Mouse (Mus musculus) liver, embryonic 11.5 days (tissue): ENCODE results near the gene Fam81a. TPM values are rescaled to one million over a fixed set of nuclear protein-coding genes. Genes with fewer than 3 reads are reported as not detected.

ENCODE experiments used
- ATAC-seq: fragments of 200-750 bp; cut with Nextera tagmentation; replicated peaks from 2 replicates; pipeline ENCODE4 v1.8.0; 2017; ENCODE audit warnings: moderate number of reproducible peaks, mild to moderate bottlenecking, moderate TSS enrichment, moderate library complexity; ENCODE audit not compliant: low FRiP score
- DNase-seq: peaks from one replicate; pipeline ENCODE4 v3.0.0-alpha.2; 2017; ENCODE audit warnings: low spot score
- H3K27ac ChIP-seq: fragments of 300-500 bp; sonication (generic); 2 replicates; pipeline ENCODE4 v1.5.1; 2014; ENCODE audit warnings: mild to moderate bottlenecking, low read depth, low read length, control low read depth
- H3K27me3 ChIP-seq: fragments of 300-500 bp; sonication (generic); replicated peaks from 2 replicates; pipeline ENCODE4 v1.6.1; 2014; ENCODE audit warnings: low read length, mixed read lengths; ENCODE audit not compliant: control insufficient read depth, insufficient read depth
- H3K36me3 ChIP-seq: fragments of 300-500 bp; sonication (generic); 2 replicates; pipeline ENCODE4 v1.6.1; 2014; ENCODE audit warnings: mild to moderate bottlenecking, low read length, moderate library complexity, mixed read lengths; ENCODE audit not compliant: control insufficient read depth, insufficient read depth
- H3K4me1 ChIP-seq: fragments of 300-500 bp; sonication (generic); replicated peaks from 2 replicates; pipeline ENCODE4 v1.6.1; 2014; ENCODE audit warnings: low read length, mixed read lengths; ENCODE audit not compliant: control insufficient read depth, insufficient read depth
- H3K4me2 ChIP-seq: fragments of 300-500 bp; sonication (generic); 2 replicates; pipeline ENCODE4 v1.6.1; 2014; ENCODE audit warnings: mild to moderate bottlenecking, control low read depth, moderate library complexity
- H3K4me3 ChIP-seq: fragments of 300-500 bp; sonication (generic); 2 replicates; pipeline ENCODE4 v1.5.1; 2014; ENCODE audit warnings: low read depth, low read length, control low read depth
- H3K9ac ChIP-seq: fragments of 300-500 bp; sonication (generic); 2 replicates; pipeline ENCODE4 v1.6.1; 2014; ENCODE audit warnings: low read depth, low read length, control low read depth
- H3K9me3 ChIP-seq: fragments of 300-500 bp; sonication (generic); 2 replicates; pipeline ENCODE4 v1.6.1; 2016; ENCODE audit warnings: low read length, inconsistent platforms, mixed read lengths; ENCODE audit not compliant: control insufficient read depth
- WGBS: fragments of 180-500 bp; shearing (Covaris S2); extraction: QIAGEN DNeasy Blood & Tissue Kit; methylation state at CpG from one replicate; pipeline ENCODE4 v1.1.7; 2014; 5-methylcytosine and 5-hydroxymethylcytosine counted together
- polyA plus RNA-seq: library from polyadenylated mRNA; unstranded; fragments of >200 nt; fragmentation: Nextera tagmentation; extraction: Ambion mirVana; gene quantifications from 2 replicates; pipeline ENCODE4 v1.2.1, GENCODE M21; 2014

Fam81a gene
- polyA plus RNA-seq, 1 experiment from 2014 or later: 1.6 TPM

DNA sequence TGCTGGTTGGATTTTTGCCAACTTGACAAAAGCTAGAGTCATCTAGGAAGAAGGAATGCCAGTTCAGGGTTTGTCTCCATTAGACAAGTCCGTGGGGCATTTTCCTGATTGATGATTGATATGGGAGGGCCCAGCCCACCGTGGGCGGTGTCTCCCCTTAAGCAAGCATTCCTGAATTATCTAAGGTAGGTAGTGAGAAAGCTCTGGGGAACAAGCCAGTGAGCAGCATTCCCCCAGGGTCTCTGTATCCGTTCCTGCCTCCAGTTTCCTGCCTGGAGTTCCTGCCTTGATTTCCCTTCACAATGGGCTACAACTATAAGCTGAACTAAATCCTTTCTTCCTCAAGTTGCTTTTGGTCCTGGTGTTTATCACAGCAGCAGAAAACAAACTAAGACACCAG lies 3.1 kb upstream of the Fam81a start:
- no peak overlapping the region for H3K4me2 ChIP-seq
- no peak overlapping the region for H3K27ac ChIP-seq
- DNase-seq (no peak), ATAC-seq (no peak)
- H3K27me3 ChIP-seq: peaks cover 23% of the 10 kb centered on the region
- no peak overlapping the region for H3K4me3 ChIP-seq
- 71% methylated on average over 4 of the region's 4 CpGs for WGBS
- H3K9me3 ChIP-seq: no peaks in the 10 kb centered on the region
- no peaks in the 10 kb centered on the region for H3K36me3 ChIP-seq
- no peak overlapping the region for H3K9ac ChIP-seq
- H3K4me1 ChIP-seq: no peaks in the 10 kb centered on the region

- ATAC-seq: no peak
These were observed 966 bp upstream of the Fam81a start for GRCm38 (mm10) chr9:70143326-70143725.

DNA sequence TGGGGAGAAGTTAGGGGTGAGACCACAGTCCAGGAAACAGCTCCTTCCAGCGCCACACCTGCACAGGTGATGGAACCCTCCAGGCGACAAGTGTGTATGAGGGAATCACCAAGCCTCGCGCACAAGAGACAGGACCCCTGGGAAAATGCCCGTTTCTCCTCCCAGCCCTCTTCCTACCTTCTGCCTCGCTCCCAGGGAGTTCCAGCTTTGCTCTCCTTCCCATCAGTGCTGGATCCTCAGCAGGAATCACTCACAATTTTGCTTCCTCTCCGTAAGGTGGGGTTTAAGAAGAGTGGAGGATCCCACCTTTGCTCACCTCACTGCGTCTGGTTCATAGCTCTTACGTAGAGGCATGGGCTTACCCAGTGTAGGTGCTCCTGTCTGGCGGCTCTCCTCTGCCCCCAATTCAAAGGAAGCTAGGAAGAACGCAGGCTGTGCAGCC lies 454 bp downstream of the Fam81a start:
- Histone ChIP-seq H3K36me3 (no peaks in the 10 kb centered on the region), H3K4me3 (peak overlapping the region; percentile 45), H3K4me2 (peak overlapping the region; percentile 71), H3K9ac (no peak overlapping the region), H3K27me3 (peaks cover 24% of the 10 kb centered on the region), H3K27ac (no peak overlapping the region), H3K9me3 (no peaks in the 10 kb centered on the region), H3K4me1 (no peaks in the 10 kb centered on the region)
- no peak for DNase-seq
- no peak for ATAC-seq
- WGBS: 15% methylated on average over 11 of the region's 11 CpGs

More at GRCm38 (mm10) chr9:70143326-70143725, 966 bp upstream of the Fam81a start:
- Histone ChIP-seq H3K27me3 (peaks cover 24% of the 10 kb centered on the region), H3K9me3 (no peaks in the 10 kb centered on the region), H3K4me3 (no peak overlapping the region), H3K4me1 (no peaks in the 10 kb centered on the region), H3K27ac (no peak overlapping the region), H3K4me2 (no peak overlapping the region), H3K36me3 (no peaks in the 10 kb centered on the region), H3K9ac (no peak overlapping the region)
- WGBS: 75% methylated on average over 8 of the region's 8 CpGs
- DNase-seq: no peak

DNA sequence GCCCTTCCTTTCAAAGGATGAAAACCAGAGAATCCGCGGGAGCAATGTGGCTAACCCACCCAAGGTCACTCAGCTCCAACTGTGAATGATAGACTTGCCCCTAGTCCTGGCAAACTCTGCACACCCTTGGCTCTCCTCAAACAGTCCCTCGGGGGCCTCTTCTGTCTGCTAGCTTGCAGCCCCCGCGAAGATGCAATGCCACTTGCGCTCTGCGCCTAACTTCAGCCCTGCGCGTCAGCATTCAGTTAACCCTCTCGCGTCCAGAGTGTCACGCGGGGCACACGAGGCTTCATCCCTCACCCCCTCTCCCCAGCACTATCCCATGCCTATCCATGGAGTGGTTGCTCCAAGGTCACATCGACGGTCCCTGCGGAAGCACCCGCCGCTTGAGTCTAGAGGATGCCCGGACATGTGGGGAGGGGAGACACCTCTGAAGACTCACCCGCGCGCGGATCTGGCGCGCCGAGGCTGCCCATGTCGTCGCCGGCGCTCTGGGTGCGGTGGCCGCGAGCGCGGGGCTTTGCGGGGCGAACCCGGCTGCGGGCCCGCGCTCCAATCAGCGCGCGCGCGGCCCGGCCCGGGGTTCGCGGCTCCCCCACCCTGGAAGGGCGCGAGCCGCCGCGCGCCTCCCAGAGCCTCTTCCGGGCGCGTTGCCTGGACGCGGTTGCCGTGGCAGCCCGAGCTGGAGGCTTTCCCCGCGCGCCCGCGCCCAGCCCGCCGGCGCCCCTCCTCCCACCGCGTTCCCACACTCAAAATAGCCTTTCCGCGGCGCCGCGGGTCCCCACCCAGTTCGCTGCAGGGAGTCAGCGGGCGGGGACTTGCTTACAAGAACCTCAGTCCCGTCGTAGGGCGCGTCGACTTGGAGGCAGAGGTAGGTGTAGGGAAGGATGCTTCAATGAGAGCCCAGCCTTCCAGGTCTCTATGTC lies 1.2 kb downstream of the Fam81a start:
- no peak; the same call in 1 of the 2 replicates for ATAC-seq
- H3K9ac ChIP-seq: 0 out of 2 replicates have a peak overlapping the region, but pooled peaks have one; percentile 12

GRCm38 (mm10) chr9:70140340-70140739 lies 2.0 kb downstream of the Fam81a start:
- ATAC-seq: no peak
- Histone ChIP-seq H3K4me2 (peak overlapping the region; percentile 71; the same call in 1 of the 2 replicates), H3K36me3 (no peaks in the 10 kb centered on the region), H3K9me3 (no peaks in the 10 kb centered on the region), H3K27me3 (peaks cover 24% of the 10 kb centered on the region), H3K27ac (no peak overlapping the region), H3K4me3 (peak overlapping the region; percentile 45), H3K9ac (no peak overlapping the region), H3K4me1 (no peaks in the 10 kb centered on the region)
- 68% methylated on average over 4 of the region's 4 CpGs for WGBS
- no peak for DNase-seq

More for the DNA sequence above, 1.2 kb downstream of the Fam81a start:
- no peaks in the 10 kb centered on the region for H3K9me3 ChIP-seq
- H3K4me1 ChIP-seq: no peaks in the 10 kb centered on the region
- under 1% methylated on average over 78 of the region's 87 CpGs for WGBS
- no peaks in the 10 kb centered on the region for H3K36me3 ChIP-seq
- H3K27ac ChIP-seq: no peak overlapping the region
- DNase-seq: no peak
- peaks cover 24% of the 10 kb centered on the region for H3K27me3 ChIP-seq
- peak overlapping the region; percentile 45 for H3K4me3 ChIP-seq
- H3K4me2 ChIP-seq: peak overlapping the region; percentile 71

DNA sequence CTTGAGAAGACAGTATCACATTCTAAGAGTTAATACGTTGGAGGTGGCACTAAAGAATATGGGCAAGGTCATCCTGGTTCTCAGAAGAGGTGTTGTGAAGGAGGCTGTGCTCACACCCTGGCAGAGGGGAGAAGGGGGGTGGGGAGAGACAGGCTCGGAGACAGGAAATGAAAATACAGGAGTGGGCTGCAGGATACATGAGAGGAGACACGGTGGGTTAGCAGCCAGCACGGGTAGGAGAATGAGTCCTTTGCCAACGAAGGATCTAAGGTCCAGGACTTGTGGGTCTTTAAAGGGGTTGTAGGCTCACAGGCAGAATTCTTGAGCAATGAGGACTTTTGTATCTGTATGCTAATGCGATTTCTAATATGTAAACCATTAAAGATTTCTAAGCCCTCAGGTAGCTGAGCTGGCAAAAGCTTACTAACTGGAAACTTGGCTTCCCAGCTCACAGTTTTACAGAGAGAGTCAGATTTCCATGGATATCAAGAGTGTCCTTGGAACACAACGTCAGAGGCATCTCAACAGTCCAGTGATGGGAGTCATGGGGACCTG lies 3.0 kb downstream of the Fam81a start:
- H3K9me3 ChIP-seq: no peaks in the 10 kb centered on the region
- WGBS: 41% methylated on average over 7 of the region's 7 CpGs
- H3K27me3 ChIP-seq: peaks cover 24% of the 10 kb centered on the region
- H3K9ac ChIP-seq: no peak overlapping the region
- no peaks in the 10 kb centered on the region for H3K4me1 ChIP-seq
- H3K27ac ChIP-seq: no peak overlapping the region; the same call in 1 of the 2 replicates
- no peaks in the 10 kb centered on the region for H3K36me3 ChIP-seq
- ATAC-seq (no peak), DNase-seq (no peak)
- H3K4me3 ChIP-seq: no peak overlapping the region
- no peak overlapping the region for H3K4me2 ChIP-seq

DNA sequence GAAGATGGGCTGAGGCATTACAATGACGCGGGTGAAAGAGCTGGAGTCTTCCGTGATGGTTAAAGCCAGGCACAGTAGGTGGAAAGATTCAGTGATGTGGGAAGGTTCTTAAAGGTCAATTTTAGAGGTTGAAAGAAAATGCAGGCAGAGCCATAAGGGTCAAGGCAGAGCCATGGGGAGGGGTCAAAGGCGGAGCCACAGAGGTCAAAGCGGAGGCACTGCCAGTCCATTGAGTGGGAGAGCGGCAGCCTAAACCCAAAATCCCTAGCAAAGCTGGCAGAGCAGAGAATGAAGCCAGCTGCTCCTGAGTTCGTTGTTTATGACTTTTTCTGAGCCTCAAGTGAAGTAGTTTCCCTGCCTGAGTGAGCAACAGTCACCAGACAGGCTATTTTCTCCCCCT lies 3.8 kb downstream of the Fam81a start:
- Histone ChIP-seq H3K9me3 (no peaks in the 10 kb centered on the region), H3K27ac (no peak overlapping the region), H3K27me3 (peaks cover 24% of the 10 kb centered on the region), H3K4me1 (no peaks in the 10 kb centered on the region), H3K4me3 (no peak overlapping the region), H3K9ac (no peak overlapping the region), H3K36me3 (no peaks in the 10 kb centered on the region), H3K4me2 (no peak overlapping the region)
- 65% methylated on average over 7 of the region's 7 CpGs for WGBS
- DNase-seq: no peak
- no peak for ATAC-seq

DNA sequence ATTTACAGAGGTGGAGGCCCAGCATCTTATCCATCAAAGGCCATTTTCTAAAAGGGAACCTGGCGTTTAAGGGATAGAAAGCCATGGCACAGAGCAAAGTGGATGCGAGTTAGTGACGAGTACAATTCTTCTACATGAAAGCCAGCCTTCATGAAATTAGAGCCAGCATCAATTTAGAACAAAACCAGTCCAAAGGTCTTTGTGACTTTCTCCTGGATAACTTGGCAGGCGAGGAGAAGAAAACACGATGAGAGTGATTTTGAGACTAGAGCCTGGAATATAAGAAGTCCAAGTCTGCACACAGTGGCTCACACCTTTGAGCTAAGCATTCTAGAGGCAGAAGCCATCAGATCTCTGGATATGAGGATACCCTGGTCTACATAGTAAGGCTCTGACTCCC lies 4.4 kb downstream of the Fam81a start:
- WGBS: 82% methylated on average over 5 of the region's 5 CpGs
- no peak for DNase-seq
- H3K4me1 ChIP-seq: no peaks in the 10 kb centered on the region
- no peaks in the 10 kb centered on the region for H3K36me3 ChIP-seq
- no peak overlapping the region for H3K4me3 ChIP-seq
- no peak overlapping the region for H3K9ac ChIP-seq
- H3K27me3 ChIP-seq: peaks cover 21% of the 10 kb centered on the region
- H3K4me2 ChIP-seq: no peak overlapping the region
- no peak for ATAC-seq
- no peaks in the 10 kb centered on the region for H3K9me3 ChIP-seq
- no peak overlapping the region for H3K27ac ChIP-seq
